Mouse (Mus musculus): ENCODE data around the gene Syt8. TPM values are rescaled to one million over a fixed set of nuclear protein-coding genes. Genes with fewer than 3 reads are reported as not detected.
A peak's percentile ranks its signal among the peaks of the same experiment; 100 is the strongest.

The Syt8 gene
- polyA plus RNA-seq, 1 experiment from 2014 or later, result 0.43 TPM

GRCm38 (mm10) chr7:142457227-142457811 is 22.7 kb downstream of the Syt8 start:
- Histone ChIP-seq H3K27ac (no peak overlapping the region), H3K27me3 (replicated peaks) (no peaks in the 10 kb centered on the region), H3K4me1 (0 out of 2 replicates have a peak, but pooled peaks cover 12% of the 10 kb centered on the region), H3K9me3 (no peaks in the 10 kb centered on the region), H3K9ac (no peak overlapping the region), H3K36me3 (no peaks in the 10 kb centered on the region), H3K4me2 (replicated peaks) (no peak overlapping the region), H3K4me3 (no peak overlapping the region)
- 0 out of 2 replicates have a peak, but pooled peaks have one; percentile 44 for ATAC-seq (ENCODE audit: low FRiP score, low read depth)
- WGBS, result 32% methylated on average over 3 of the region's 3 CpGs

- Histone ChIP-seq H3K4me1 (0 out of 2 replicates have a peak, but pooled peaks cover 12% of the 10 kb centered on the region), H3K36me3 (no peaks in the 10 kb centered on the region), H3K4me2 (replicated peaks) (no peak overlapping the region), H3K4me3 (no peak overlapping the region), H3K27ac (no peak overlapping the region), H3K27me3 (replicated peaks) (no peaks in the 10 kb centered on the region), H3K9me3 (no peaks in the 10 kb centered on the region), H3K9ac (no peak overlapping the region)
- WGBS, result 48% methylated on average over 2 of the region's 2 CpGs
- no peak for ATAC-seq (ENCODE audit: low FRiP score, low read depth)
Measured at GRCm38 (mm10) chr7:142458026-142458425, 23.4 kb downstream of the Syt8 start.

- Histone ChIP-seq H3K4me3 (no peak overlapping the region), H3K9ac (no peak overlapping the region), H3K27ac (no peak overlapping the region), H3K36me3 (no peaks in the 10 kb centered on the region), H3K9me3 (no peaks in the 10 kb centered on the region), H3K4me1 (0 out of 2 replicates have a peak, but pooled peaks cover 12% of the 10 kb centered on the region), H3K4me2 (replicated peaks) (no peak overlapping the region), H3K27me3 (replicated peaks) (no peaks in the 10 kb centered on the region)
- WGBS, result 89% methylated on average over 5 of the region's 5 CpGs
- ATAC-seq (ENCODE audit: low FRiP score, low read depth), result no peak
Measured at GRCm38 (mm10) chr7:142458676-142459298, 24.1 kb downstream of the Syt8 start.

GRCm38 (mm10) chr7:142459299-142459691 is 24.6 kb downstream of the Syt8 start:
- no peak for ATAC-seq (ENCODE audit: low FRiP score, low read depth)
- H3K4me1 ChIP-seq, result 0 out of 2 replicates have a peak, but pooled peaks cover 12% of the 10 kb centered on the region
- H3K36me3 ChIP-seq, result no peaks in the 10 kb centered on the region
- no peak overlapping the region for H3K4me2 ChIP-seq (replicated peaks)
- no peaks in the 10 kb centered on the region for H3K27me3 ChIP-seq (replicated peaks)
- H3K4me3 ChIP-seq, result no peak overlapping the region
- no peak overlapping the region for H3K9ac ChIP-seq
- no peak overlapping the region for H3K27ac ChIP-seq
- H3K9me3 ChIP-seq, result no peaks in the 10 kb centered on the region
- 89% methylated on average over 2 of the region's 2 CpGs for WGBS

- Histone ChIP-seq H3K4me2 (replicated peaks) (no peak within 1 kb of the TSS), H3K36me3 (no peaks in the 10 kb centered on the region), H3K4me1 (0 out of 2 replicates have a peak, but pooled peaks cover 12% of the 10 kb centered on the region), H3K9ac (no peak within 1 kb of the TSS), H3K4me3 (no peak within 1 kb of the TSS), H3K27ac (no peak within 1 kb of the TSS), H3K9me3 (no peaks in the 10 kb centered on the region), H3K27me3 (replicated peaks) (no peaks in the 10 kb centered on the region)
- no peak for ATAC-seq (ENCODE audit: low FRiP score, low read depth)
- 93% methylated on average over 7 of the region's 7 CpGs for WGBS
Measured at GRCm38 (mm10) chr7:142460636-142461077, 26.0 kb downstream of the Syt8 start, which contains the start of gene Lsp1. Lsp1 (plus strand) TSS chr7:142460809.

GRCm38 (mm10) chr7:142461446-142461845 is 26.8 kb downstream of the Syt8 start:
- Histone ChIP-seq H3K4me2 (replicated peaks) (no peak overlapping the region), H3K27ac (no peak overlapping the region), H3K27me3 (replicated peaks) (no peaks in the 10 kb centered on the region), H3K36me3 (no peaks in the 10 kb centered on the region), H3K9ac (no peak overlapping the region), H3K4me1 (0 out of 2 replicates have a peak, but pooled peaks cover 8% of the 10 kb centered on the region), H3K4me3 (no peak overlapping the region), H3K9me3 (no peaks in the 10 kb centered on the region)
- no peak for ATAC-seq (ENCODE audit: low FRiP score, low read depth)
- 94% methylated on average over 2 of the region's 2 CpGs for WGBS

- Histone ChIP-seq H3K4me3 (no peak overlapping the region), H3K27ac (no peak overlapping the region)
- 86% methylated on average over 6 of the region's 6 CpGs for WGBS
Measured at GRCm38 (mm10) chr7:142462190-142462589, 27.5 kb downstream of the Syt8 start.

GRCm38 (mm10) chr7:142462594-142463078 is 28.0 kb downstream of the Syt8 start:
- no peak overlapping the region for H3K4me3 ChIP-seq
- H3K27ac ChIP-seq, result no peak overlapping the region
- no peaks in the 10 kb centered on the region for H3K9me3 ChIP-seq
- H3K4me1 ChIP-seq, result no peaks in the 10 kb centered on the region
- H3K4me2 ChIP-seq (replicated peaks), result no peak overlapping the region
- WGBS, result 75% methylated on average over 4 of the region's 4 CpGs
- H3K9ac ChIP-seq, result no peak overlapping the region
- no peaks in the 10 kb centered on the region for H3K36me3 ChIP-seq
- no peak for ATAC-seq (ENCODE audit: low FRiP score, low read depth)
- no peaks in the 10 kb centered on the region for H3K27me3 ChIP-seq (replicated peaks)

More at GRCm38 (mm10) chr7:142462190-142462589, 27.5 kb downstream of the Syt8 start:
- ATAC-seq (ENCODE audit: low FRiP score, low read depth), result no peak
- Histone ChIP-seq H3K9me3 (no peaks in the 10 kb centered on the region), H3K4me2 (replicated peaks) (no peak overlapping the region), H3K36me3 (no peaks in the 10 kb centered on the region), H3K27me3 (replicated peaks) (no peaks in the 10 kb centered on the region), H3K4me1 (0 out of 2 replicates have a peak, but pooled peaks cover 1% of the 10 kb centered on the region), H3K9ac (no peak overlapping the region)

GRCm38 (mm10) chr7:142470171-142470691 is 35.6 kb downstream of the Syt8 start:
- 89% methylated on average over 7 of the region's 7 CpGs for WGBS
- ATAC-seq (ENCODE audit: low FRiP score, low read depth), result no peak
- Histone ChIP-seq H3K4me1 (peaks cover 20% of the 10 kb centered on the region), H3K9me3 (no peaks in the 10 kb centered on the region), H3K4me2 (replicated peaks) (no peak overlapping the region), H3K4me3 (no peak overlapping the region), H3K36me3 (no peaks in the 10 kb centered on the region), H3K9ac (no peak overlapping the region), H3K27me3 (replicated peaks) (no peaks in the 10 kb centered on the region), H3K27ac (no peak overlapping the region)

- Histone ChIP-seq H3K4me2 (replicated peaks) (no peak overlapping the region), H3K4me1 (peaks cover 20% of the 10 kb centered on the region), H3K4me3 (no peak overlapping the region), H3K27ac (no peak overlapping the region), H3K36me3 (no peaks in the 10 kb centered on the region), H3K9me3 (no peaks in the 10 kb centered on the region), H3K9ac (no peak overlapping the region), H3K27me3 (replicated peaks) (no peaks in the 10 kb centered on the region)
- 22% methylated on average over 4 of the region's 4 CpGs for WGBS
- no peak for ATAC-seq (ENCODE audit: low FRiP score, low read depth)
Measured at GRCm38 (mm10) chr7:142470808-142471413, 36.3 kb downstream of the Syt8 start.

GRCm38 (mm10) chr7:142471414-142471861 is 36.8 kb downstream of the Syt8 start:
- Histone ChIP-seq H3K4me1 (peaks cover 20% of the 10 kb centered on the region), H3K4me2 (replicated peaks) (peak overlapping the region; percentile 4; the same call in 1 of the 2 replicates), H3K9ac (0 out of 2 replicates have a peak overlapping the region, but pooled peaks have one; percentile 35), H3K27ac (no peak overlapping the region), H3K27me3 (replicated peaks) (no peaks in the 10 kb centered on the region), H3K36me3 (no peaks in the 10 kb centered on the region), H3K4me3 (no peak overlapping the region), H3K9me3 (no peaks in the 10 kb centered on the region)
- 29% methylated on average over 5 of the region's 6 CpGs for WGBS
- ATAC-seq (ENCODE audit: low FRiP score, low read depth), result no peak
